Mouse (Mus musculus): ENCODE measurements around the gene Szrd1.

DNA sequence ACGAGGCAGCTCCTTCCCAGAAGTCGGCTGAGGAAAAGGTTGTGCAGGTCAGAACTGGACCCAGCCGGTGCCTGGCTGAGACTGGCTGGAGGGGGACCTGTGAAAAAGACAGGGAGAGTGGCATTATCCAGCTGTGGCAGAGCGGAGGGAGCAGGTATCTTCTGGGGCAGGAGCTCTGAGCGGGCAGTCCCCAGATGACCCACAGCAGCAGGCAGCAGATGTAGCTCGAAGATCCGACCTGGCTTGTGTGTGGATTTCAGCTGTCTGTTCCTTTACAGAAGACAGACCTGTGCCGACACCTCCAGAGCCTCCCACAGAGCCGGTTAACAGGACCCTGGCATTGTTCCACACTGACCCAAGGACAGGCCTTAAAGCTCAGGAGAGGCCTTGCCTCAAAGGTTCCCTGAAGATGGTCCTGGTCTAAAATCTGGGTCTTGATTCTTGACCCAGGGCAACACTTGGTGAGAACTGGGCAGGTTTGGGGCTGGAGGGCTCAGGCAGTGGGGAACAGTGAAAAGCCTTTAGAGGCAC, 72.0 kb downstream of the Szrd1 start:
- TF ChIP-seq CTCF (IDR thresholded peaks at IDR 0.05; ENCODE audit: borderline replicate concordance, insufficient read depth, low read length): no peak
- no peak for TF ChIP-seq POLR2A (IDR thresholded peaks at IDR 0.05; ENCODE audit: low read depth, low read length)

Measured in embryonic fibroblast, embryonic 13.5 days (primary cell).